Mouse (Mus musculus) stomach, embryonic 15.5 days (tissue): Measurements from ENCODE around the gene Gbx1. TPM values are rescaled to one million over a fixed set of nuclear protein-coding genes. Genes with fewer than 3 reads are reported as not detected.
"Not testable (repeated sequence)": the region's sequence is repeated elsewhere in the genome, so short reads cannot be mapped to it uniquely, and the experiment has no call there.

Experiments
- ATAC-seq: fragments of 200-750 bp; cut with Nextera tagmentation; 2 replicates; pipeline ENCODE4 v1.8.0; 2017; ENCODE audit warnings: low read depth, moderate number of reproducible peaks, moderate TSS enrichment; ENCODE audit not compliant: insufficient read depth, low FRiP score
- H3K27ac ChIP-seq: fragments of 300-500 bp; sonication (generic); 2 replicates; pipeline ENCODE4 v1.5.1; 2015; ENCODE audit warnings: mild to moderate bottlenecking, inconsistent platforms
- H3K27me3 ChIP-seq: fragments of 300-500 bp; sonication (generic); replicated peaks from 2 replicates; pipeline ENCODE4 v1.6.1; 2015; ENCODE audit warnings: inconsistent platforms
- H3K36me3 ChIP-seq: fragments of 300-500 bp; sonication (generic); 2 replicates; pipeline ENCODE4 v1.6.1; 2015; ENCODE audit warnings: inconsistent platforms
- H3K4me1 ChIP-seq: fragments of 300-500 bp; sonication (generic); 2 replicates; pipeline ENCODE4 v1.6.1; 2015; ENCODE audit warnings: inconsistent platforms
- H3K4me2 ChIP-seq: fragments of 300-500 bp; sonication (generic); 2 replicates; pipeline ENCODE4 v1.6.1; 2015; ENCODE audit warnings: mild to moderate bottlenecking, inconsistent platforms
- H3K4me3 ChIP-seq: fragments of 300-500 bp; sonication (generic); replicated peaks from 2 replicates; pipeline ENCODE4 v1.5.1; 2015; ENCODE audit warnings: inconsistent platforms
- H3K9ac ChIP-seq: fragments of 300-500 bp; sonication (generic); 2 replicates; pipeline ENCODE4 v1.6.1; 2015; ENCODE audit warnings: inconsistent platforms
- H3K9me3 ChIP-seq: fragments of 300-500 bp; sonication (generic); 2 replicates; pipeline ENCODE4 v1.6.1; 2016; ENCODE audit warnings: inconsistent platforms
- WGBS: fragments of 180-500 bp; shearing (Covaris S2); methylation state at CpG from one replicate; pipeline ENCODE4 v1.1.7; 2015; 5-methylcytosine and 5-hydroxymethylcytosine counted together
- polyA plus RNA-seq: library from polyadenylated mRNA; unstranded; fragments of >200 nt; fragmentation: Nextera tagmentation; extraction: Ambion mirVana; gene quantifications from 2 replicates; pipeline ENCODE4 v1.2.1, GENCODE M21; 2015

Gbx1 gene
- 0.04 TPM in 1 of 2 replicates, not detected in the other for polyA plus RNA-seq

DNA sequence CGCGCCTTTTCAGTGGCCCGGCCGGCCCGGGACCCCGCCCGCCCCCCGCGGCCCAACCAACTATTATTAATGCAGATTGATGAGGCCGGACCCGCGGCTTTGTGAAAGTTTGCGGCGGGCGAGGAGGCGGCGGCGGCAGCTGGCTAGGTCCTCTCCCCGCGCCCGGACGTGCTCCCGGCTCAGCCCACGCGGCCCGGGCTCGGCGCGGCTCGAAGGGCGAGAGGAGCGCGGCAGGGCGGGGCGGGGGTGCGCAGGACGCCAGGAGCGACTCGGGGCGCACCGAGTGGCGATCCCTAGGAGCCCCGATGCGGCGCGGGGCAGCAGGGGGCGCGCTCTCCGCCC is at the start of gene Gbx1:
Gene Gbx1, minus strand, starts transcription at position 314 of the 342 bp plus-strand sequence.
- WGBS, result under 1% methylated on average over 35 of the region's 49 CpGs
- Histone ChIP-seq H3K27me3 (peaks cover 78% of the 10 kb centered on the region), H3K4me2 (peak within 1 kb of the TSS; percentile 90), H3K4me1 (peaks cover 15% of the 10 kb centered on the region), H3K9me3 (no peaks in the 10 kb centered on the region), H3K27ac (no peak within 1 kb of the TSS), H3K36me3 (no peaks in the 10 kb centered on the region), H3K9ac (no peak within 1 kb of the TSS; the same call in 1 of the 2 replicates), H3K4me3 (peak within 1 kb of the TSS; percentile 40)
- ATAC-seq, result peak; percentile 61; the same call in 1 of the 2 replicates

DNA sequence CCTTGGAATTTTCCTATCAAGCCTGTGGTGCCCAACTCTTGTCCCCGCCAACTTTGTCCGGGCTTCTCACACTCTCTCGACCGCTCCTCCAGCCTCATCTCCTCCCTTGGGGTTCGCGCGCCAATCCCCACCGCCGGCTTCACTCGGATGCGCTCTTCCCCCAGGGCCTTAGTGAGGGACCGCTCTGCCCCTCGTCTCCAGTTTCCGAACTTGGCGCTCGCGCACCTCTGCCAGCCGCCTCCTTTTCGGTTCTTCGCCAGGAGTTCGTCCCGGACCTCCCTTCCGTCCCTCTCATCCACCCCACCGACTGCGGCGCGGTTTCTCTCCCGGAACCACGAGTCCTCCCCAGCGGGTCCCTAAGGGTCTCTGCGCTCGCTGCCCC is 49.8 kb upstream of the Gbx1 start:
- ATAC-seq, result peak; percentile 0; the same call in 1 of the 2 replicates
- Histone ChIP-seq H3K9me3 (no peaks in the 10 kb centered on the region), H3K9ac (peak overlapping the region; percentile 75), H3K4me2 (peak overlapping the region; percentile 83), H3K4me1 (peaks cover 11% of the 10 kb centered on the region), H3K4me3 (peak overlapping the region; percentile 86), H3K27me3 (no peaks in the 10 kb centered on the region), H3K27ac (peak overlapping the region; percentile 77), H3K36me3 (peaks cover 30% of the 10 kb centered on the region)
- 0% methylated on average over 32 of the region's 32 CpGs for WGBS

DNA sequence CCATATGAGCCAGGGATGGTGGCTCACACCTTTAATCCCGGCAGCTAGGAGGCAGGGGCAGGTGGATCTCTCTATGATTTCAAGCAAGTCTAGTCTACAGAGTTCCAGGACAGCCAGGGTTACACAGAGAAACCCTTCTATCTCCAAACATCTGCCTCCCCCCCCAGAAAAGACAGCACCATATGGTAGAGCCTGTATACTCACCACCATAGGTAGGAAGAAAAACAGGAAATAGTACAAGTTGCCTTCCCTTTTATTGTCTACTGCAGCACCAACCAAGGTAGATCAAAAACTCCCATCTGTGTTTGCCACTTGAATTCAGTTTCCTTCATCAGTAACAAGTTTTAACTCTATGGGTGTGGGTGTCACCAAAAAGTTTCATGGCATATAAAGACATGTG is 48.9 kb upstream of the Gbx1 start:
- no peak overlapping the region for H3K9ac ChIP-seq

DNA sequence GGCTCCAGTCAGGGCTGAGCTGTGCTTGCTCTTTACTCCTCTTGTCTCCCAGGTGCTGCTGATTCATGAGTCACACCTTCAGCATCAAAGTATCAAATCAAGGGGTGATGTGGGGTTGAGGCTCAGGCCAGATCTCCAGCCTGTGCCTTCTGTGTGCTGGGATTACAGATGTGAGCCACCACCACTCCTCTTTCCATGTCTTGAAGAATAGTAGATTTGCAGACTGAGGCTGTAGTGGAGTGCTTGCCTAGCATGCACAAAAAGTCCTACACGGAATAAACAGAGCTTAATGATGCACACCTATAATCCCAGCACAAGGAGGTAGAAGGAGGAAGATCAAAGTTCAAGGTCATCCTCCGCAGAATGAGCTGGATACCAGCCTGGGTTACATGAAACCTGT is 29.7 kb upstream of the Gbx1 start, which contains the start of gene 4931409K22Rik:
Gene 4931409K22Rik, minus strand, starts transcription at position 101 of the 400 bp plus-strand sequence.
- H3K9ac ChIP-seq, result no peak within 1 kb of the TSS
- no peak within 1 kb of the TSS for H3K4me2 ChIP-seq
- H3K36me3 ChIP-seq, result no peaks in the 10 kb centered on the region
- H3K27ac ChIP-seq, result no peak within 1 kb of the TSS
- ATAC-seq, result no peak
- no peaks in the 10 kb centered on the region for H3K9me3 ChIP-seq
- 67% methylated on average over 2 of the region's 2 CpGs for WGBS
- H3K4me1 ChIP-seq, result no peaks in the 10 kb centered on the region
- no peaks in the 10 kb centered on the region for H3K27me3 ChIP-seq
- no peak within 1 kb of the TSS for H3K4me3 ChIP-seq

More for the DNA sequence above, 48.9 kb upstream of the Gbx1 start:
- H3K27ac ChIP-seq, result no peak overlapping the region
- ATAC-seq, result no peak
- no peaks in the 10 kb centered on the region for H3K9me3 ChIP-seq
- no peaks in the 10 kb centered on the region for H3K27me3 ChIP-seq
- peak overlapping the region; percentile 83 for H3K4me2 ChIP-seq
- 80% methylated on average over 1 of the region's 1 CpGs for WGBS
- H3K4me3 ChIP-seq, result peak overlapping the region; percentile 86
- H3K4me1 ChIP-seq, result peaks cover 11% of the 10 kb centered on the region
- peaks cover 36% of the 10 kb centered on the region for H3K36me3 ChIP-seq

DNA sequence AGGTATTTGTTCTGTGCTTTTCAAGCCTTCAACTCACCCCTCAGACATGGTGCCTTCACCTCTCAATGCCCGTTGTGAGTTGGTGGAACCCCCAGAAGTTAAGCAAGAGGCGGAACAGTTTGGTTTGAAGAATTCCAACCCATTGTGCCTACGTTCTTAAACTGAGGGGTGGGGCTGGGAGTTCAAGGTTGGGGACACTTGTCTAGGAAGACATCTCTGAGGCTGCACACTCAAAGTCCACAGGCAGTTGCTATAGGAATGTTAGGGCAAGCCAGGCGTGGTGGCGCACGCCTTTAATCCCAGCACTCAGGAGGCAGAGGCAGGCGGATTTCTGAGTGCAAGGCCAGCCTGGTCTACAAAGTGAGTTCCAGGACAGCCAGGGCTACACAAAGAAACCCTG is 28.3 kb upstream of the Gbx1 start:
- H3K27ac ChIP-seq, H3K9ac ChIP-seq, H3K36me3 ChIP-seq, H3K9me3 ChIP-seq, H3K4me2 ChIP-seq, H3K27me3 ChIP-seq, H3K4me3 ChIP-seq, ATAC-seq, H3K4me1 ChIP-seq: not testable (repeated sequence)
- 87% methylated on average over 7 of the region's 7 CpGs for WGBS

DNA sequence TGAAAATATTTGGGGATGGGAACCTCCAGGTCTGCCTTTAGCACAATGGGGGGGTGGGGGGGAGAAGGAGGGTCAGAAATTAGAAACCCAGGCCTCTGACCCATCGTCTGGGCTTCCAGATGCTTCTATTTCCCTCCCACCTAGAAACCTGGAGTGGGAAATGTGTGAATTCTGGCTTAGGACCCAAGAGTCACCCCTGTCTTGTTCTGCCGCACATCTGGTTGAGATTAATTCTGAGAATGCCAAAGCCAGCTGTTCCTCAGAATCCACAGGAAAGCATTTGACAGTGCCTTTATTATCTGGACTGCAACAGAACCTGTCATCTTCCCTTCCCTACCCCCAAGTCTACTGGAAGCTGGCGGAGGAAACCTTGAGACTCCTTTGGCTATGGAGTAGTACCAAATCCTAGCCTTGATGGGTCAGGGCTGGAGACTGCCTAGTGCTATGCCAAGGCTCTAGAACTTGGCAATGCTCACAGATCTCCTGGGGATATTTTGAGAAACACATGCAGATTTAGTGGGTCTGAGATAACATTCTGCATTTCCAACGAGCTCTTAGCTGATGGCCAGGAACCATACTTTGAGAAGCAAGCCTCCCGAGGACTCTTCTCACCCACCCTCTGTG is 26.7 kb upstream of the Gbx1 start:
- no peak overlapping the region for H3K4me2 ChIP-seq
- ATAC-seq, result no peak
- 68% methylated on average over 5 of the region's 5 CpGs for WGBS
- H3K27ac ChIP-seq, result no peak overlapping the region
- no peaks in the 10 kb centered on the region for H3K27me3 ChIP-seq
- peaks cover 9% of the 10 kb centered on the region for H3K4me1 ChIP-seq
- no peaks in the 10 kb centered on the region for H3K9me3 ChIP-seq
- no peaks in the 10 kb centered on the region for H3K36me3 ChIP-seq
- H3K4me3 ChIP-seq, result no peak overlapping the region
- H3K9ac ChIP-seq, result no peak overlapping the region

DNA sequence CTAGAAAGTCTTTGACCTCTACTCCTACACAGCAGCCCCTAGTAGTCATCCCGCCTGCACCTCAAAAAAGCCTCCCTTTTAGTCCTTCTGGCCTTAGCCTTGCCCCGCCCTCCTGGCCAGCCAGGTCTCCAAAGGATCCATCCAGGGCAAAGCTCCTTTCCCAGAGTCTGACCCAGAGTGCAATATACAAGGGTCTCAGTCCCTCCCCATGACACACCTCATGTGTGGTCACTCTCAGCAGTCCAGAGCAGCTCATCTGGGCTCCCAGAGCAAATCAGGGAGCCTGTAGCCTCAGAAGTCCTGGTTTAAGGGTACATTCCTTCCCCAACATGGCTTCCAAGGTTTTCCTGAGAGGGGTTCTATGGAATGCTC is 24.3 kb upstream of the Gbx1 start:
- ATAC-seq, result no peak
- Histone ChIP-seq H3K27ac (no peak overlapping the region), H3K4me3 (0 out of 2 replicates have a peak overlapping the region, but pooled peaks have one; percentile 11), H3K9me3 (no peaks in the 10 kb centered on the region), H3K4me2 (peak overlapping the region; percentile 43), H3K27me3 (no peaks in the 10 kb centered on the region), H3K36me3 (no peaks in the 10 kb centered on the region), H3K4me1 (peaks cover 9% of the 10 kb centered on the region), H3K9ac (no peak overlapping the region)
- 48% methylated on average over 2 of the region's 2 CpGs for WGBS

DNA sequence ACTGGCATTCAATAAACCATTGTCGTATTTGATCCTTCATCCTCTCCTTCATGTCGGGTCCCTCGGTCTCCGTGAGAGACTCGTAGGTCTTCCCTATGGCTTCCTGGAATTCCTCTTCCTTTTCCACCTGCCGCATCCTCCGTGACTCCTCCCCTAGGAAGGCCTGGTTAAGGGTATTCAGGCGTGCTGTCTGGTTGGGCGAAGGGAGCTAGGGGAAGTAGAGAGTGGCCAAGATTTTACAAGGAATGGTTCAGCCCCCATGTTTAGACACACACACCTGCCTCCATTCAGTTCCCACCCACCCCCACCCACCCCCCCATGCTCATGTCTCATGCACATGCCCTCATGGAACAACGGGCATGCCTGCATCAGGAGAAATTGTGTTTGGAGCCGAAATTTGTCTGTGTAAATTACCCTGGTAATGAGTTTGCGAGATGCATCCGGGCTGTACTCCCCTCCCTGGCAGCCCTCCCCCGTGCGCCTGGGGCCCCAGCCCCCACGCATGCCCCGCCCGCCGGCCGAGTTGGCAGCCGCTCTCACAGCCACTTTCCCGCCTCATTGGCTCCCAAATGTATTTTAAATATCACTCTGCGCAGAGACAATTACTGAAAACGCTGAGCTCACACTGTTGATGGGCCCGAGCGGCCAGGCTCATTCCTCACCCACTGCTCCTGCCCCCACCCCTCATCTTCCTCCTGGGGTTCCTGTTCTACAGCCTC is 23.8 kb upstream of the Gbx1 start:
- H3K27me3 ChIP-seq, result no peaks in the 10 kb centered on the region
- WGBS, result 25% methylated on average over 26 of the region's 26 CpGs
- peak; percentile 59 for ATAC-seq
- peaks cover 9% of the 10 kb centered on the region for H3K4me1 ChIP-seq
- H3K9me3 ChIP-seq, result no peaks in the 10 kb centered on the region
- peak overlapping the region; percentile 43 for H3K4me2 ChIP-seq
- no peaks in the 10 kb centered on the region for H3K36me3 ChIP-seq
- 0 out of 2 replicates have a peak overlapping the region, but pooled peaks have one; percentile 11 for H3K4me3 ChIP-seq
- H3K27ac ChIP-seq, result no peak overlapping the region
- no peak overlapping the region for H3K9ac ChIP-seq

DNA sequence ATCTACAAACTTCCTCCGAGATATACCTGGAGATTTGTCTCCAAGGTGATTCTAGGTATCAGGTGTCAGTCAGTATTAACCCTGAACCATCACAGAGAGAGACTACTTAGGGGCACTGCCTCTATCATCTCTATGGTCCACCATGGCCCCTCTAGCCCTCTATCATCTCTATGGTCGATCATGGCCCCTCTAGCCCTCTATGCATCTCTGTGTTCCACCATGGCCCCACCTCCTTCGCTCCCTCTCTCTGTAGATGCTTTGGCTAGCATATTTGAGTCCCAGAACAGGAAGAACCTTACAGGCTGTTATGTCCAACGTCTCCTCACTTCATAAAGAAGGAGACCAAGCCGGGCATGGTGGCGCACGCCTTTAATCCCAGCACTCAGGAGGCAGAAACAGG is 15.6 kb upstream of the Gbx1 start:
- Histone ChIP-seq H3K27ac (no peak overlapping the region), H3K4me2 (no peak overlapping the region), H3K9ac (no peak overlapping the region), H3K4me1 (peaks cover 13% of the 10 kb centered on the region), H3K36me3 (no peaks in the 10 kb centered on the region), H3K27me3 (no peaks in the 10 kb centered on the region), H3K4me3 (no peak overlapping the region), H3K9me3 (no peaks in the 10 kb centered on the region)
- ATAC-seq, result no peak
- 71% methylated on average over 7 of the region's 7 CpGs for WGBS

DNA sequence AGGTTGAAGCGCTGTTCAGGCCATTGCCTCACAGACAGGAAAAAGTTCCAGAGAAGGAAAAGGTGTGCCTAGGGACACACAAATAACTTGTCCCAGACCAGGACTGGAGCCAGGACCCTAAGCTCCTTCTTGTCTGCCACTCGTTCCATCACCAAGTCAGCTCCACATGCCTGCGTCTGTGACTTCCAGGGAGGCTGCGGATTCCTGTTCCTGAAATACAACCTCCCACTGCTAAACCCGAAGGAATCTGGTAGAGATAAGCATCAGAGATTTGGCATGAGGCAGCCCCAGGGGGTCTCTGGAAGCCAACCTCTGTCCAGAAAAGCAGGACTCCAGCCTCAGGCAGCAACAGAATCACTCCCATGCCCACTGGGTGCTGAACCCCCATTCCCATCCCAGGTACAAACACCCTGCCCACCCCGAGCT is 14.2 kb upstream of the Gbx1 start:
- no peaks in the 10 kb centered on the region for H3K36me3 ChIP-seq
- peak overlapping the region; percentile 48 for H3K4me2 ChIP-seq
- H3K27ac ChIP-seq, result no peak overlapping the region
- H3K9ac ChIP-seq, result no peak overlapping the region
- H3K27me3 ChIP-seq, result no peaks in the 10 kb centered on the region
- 0 out of 2 replicates have a peak overlapping the region, but pooled peaks have one; percentile 14 for H3K4me3 ChIP-seq
- no peak for ATAC-seq
- peaks cover 13% of the 10 kb centered on the region for H3K4me1 ChIP-seq
- H3K9me3 ChIP-seq, result no peaks in the 10 kb centered on the region
- WGBS, result 13% methylated on average over 6 of the region's 6 CpGs

DNA sequence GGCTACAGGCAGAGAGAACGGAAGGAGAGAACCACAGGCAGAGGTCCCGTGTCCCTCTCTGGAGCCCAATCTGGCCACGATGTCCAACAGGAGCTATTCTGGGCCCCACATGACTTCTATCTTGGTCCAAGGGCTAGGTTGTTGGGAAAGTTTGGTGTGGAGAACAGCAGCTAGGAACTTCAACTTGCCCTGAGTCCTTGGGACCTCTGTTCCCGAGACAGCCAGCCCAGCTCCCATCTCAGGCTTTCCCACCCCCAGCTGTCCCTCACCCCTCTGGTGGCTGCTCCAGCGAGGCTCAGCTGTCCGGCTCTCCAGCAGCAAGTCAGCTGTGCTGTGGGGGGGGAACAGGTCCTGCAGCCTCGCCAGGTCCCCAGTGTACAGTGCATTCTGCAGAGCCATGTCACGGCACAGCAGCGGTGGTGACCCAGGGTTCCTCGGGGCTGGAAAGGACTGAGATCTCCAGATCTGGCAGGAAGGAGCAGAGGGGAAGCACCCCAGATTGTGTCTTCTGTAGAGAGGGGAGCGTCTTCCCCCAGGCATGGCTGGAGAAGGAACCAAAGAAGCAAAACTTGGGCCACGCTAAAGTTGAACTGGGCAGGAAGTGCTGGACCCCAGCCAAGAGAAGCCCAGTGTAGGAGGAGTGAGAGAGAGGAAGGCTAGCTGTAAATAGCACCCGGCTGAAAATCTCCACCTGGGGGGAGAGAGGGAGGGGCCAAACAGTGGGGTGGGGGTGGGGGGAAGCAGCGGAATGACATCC is 13.6 kb upstream of the Gbx1 start, which contains the start of gene Asb10:
Gene Asb10, minus strand, starts transcription at position 592 of the 757 bp plus-strand sequence.
- Histone ChIP-seq H3K4me2 (peak within 1 kb of the TSS; percentile 48), H3K4me1 (peaks cover 13% of the 10 kb centered on the region), H3K9ac (no peak within 1 kb of the TSS), H3K27me3 (no peaks in the 10 kb centered on the region), H3K9me3 (no peaks in the 10 kb centered on the region), H3K27ac (0 out of 2 replicates have a peak within 1 kb of the TSS, but pooled peaks have one; percentile 11), H3K4me3 (peak within 1 kb of the TSS; percentile 14; the same call in 1 of the 2 replicates), H3K36me3 (no peaks in the 10 kb centered on the region)
- WGBS, result 17% methylated on average over 14 of the region's 14 CpGs
- peak; percentile 69; the same call in 1 of the 2 replicates for ATAC-seq
